Comparison of ENCODE assay signal across 8 mouse cellular contexts in genomic region chr7:30094646-30095429, GRCm38 (mm10). TPM values are rescaled to one million over a fixed set of nuclear protein-coding genes. Genes with fewer than 3 reads are reported as not detected.
DNase-seq lines count a peak whose midpoint lies in the region; ATAC-seq lines count a peak whose summit lies in the region.

Gene Zfp260, plus strand, starts transcription at chr7:30094777.

- H3K27me3 ChIP-seq in heart, embryonic 14.5 days (ENCODE audit: control insufficient read depth, insufficient read depth, low read length), result no peaks in the 10 kb centered on the region
- no peaks in the 10 kb centered on the region for H3K27me3 ChIP-seq in liver, embryonic 13.5 days
- no peaks in the 10 kb centered on the region for H3K27me3 ChIP-seq in stomach, embryonic 16.5 days (ENCODE audit: control insufficient read depth, insufficient read depth, low read length)

- no peaks in the 10 kb centered on the region for H3K9me3 ChIP-seq in heart, embryonic 14.5 days (ENCODE audit: control insufficient read depth, low read length)
- no peaks in the 10 kb centered on the region for H3K9me3 ChIP-seq in liver, embryonic 13.5 days (replicated peaks)
- no peaks in the 10 kb centered on the region for H3K9me3 ChIP-seq in stomach, embryonic 16.5 days (replicated peaks; ENCODE audit: control insufficient read depth, low read length)

- H3K9ac ChIP-seq in heart, embryonic 14.5 days (ENCODE audit: low read length), result peak within 1 kb of the TSS; percentile 85
- H3K9ac ChIP-seq in liver, embryonic 13.5 days, result peak within 1 kb of the TSS; percentile 79
- H3K9ac ChIP-seq in stomach, embryonic 16.5 days (ENCODE audit: low read length), result peak within 1 kb of the TSS; percentile 92

- peak within 1 kb of the TSS; percentile 61 to 91 for H3K4me3 ChIP-seq in heart, embryonic 14.5 days (ENCODE audit: control insufficient read depth in 1 of 2, insufficient read depth in 1 of 2, low read depth in 1 of 2, low read length in 2 of 2)
- H3K4me3 ChIP-seq in liver, embryonic 13.5 days (replicated peaks), result peak within 1 kb of the TSS; percentile 74
- H3K4me3 ChIP-seq in stomach, embryonic 16.5 days (replicated peaks; ENCODE audit: low read length), result peak within 1 kb of the TSS; percentile 80

- WGBS in heart, embryonic 14.5 days, result under 1% methylated on average over 26 of the region's 26 CpGs
- WGBS in liver, embryonic 13.5 days (ENCODE audit: insufficient replicate concordance), result under 1% methylated on average over 26 of the region's 26 CpGs
- whole genome bisulfite sequencing in stomach, embryonic 16.5 days, result under 1% methylated on average over 26 of the region's 26 CpGs

- H3K4me1 ChIP-seq in heart, embryonic 14.5 days (ENCODE audit: control insufficient read depth in 2 of 2, insufficient read depth in 2 of 2, low read length in 2 of 2), result peaks cover 4 to 21% of the 10 kb centered on the region in 2 experiments; a peak in 2 of 4 replicates
- H3K4me1 ChIP-seq in liver, embryonic 13.5 days (replicated peaks), result peaks cover 50% of the 10 kb centered on the region
- peaks cover 11% of the 10 kb centered on the region; the same call in 1 of the 2 replicates for H3K4me1 ChIP-seq in stomach, embryonic 16.5 days (ENCODE audit: control insufficient read depth, insufficient read depth, low read length)

- H3K27ac ChIP-seq in heart, embryonic 14.5 days (replicated peaks in 1 of 2; ENCODE audit: control insufficient read depth in 1 of 2, insufficient read depth in 1 of 2, low read depth in 2 of 2, low read length in 2 of 2), result peak within 1 kb of the TSS; percentile 95 to 98
- H3K27ac ChIP-seq in liver, embryonic 13.5 days, result peak within 1 kb of the TSS; percentile 82
- peak within 1 kb of the TSS; percentile 99 for H3K27ac ChIP-seq in stomach, embryonic 16.5 days (ENCODE audit: low read length)

- H3K4me2 ChIP-seq in heart, embryonic 14.5 days (ENCODE audit: low read length), result peak within 1 kb of the TSS; percentile 64
- peak within 1 kb of the TSS; percentile 81 for H3K4me2 ChIP-seq in liver, embryonic 13.5 days
- H3K4me2 ChIP-seq in stomach, embryonic 16.5 days (ENCODE audit: low read depth, low read length), result peak within 1 kb of the TSS; percentile 85

- peak; percentile 66 for DNase-seq in c-Kit-negative CD71-positive TER-119-positive erythroid progenitor cells, embryonic 14.5 days (ENCODE audit: low read depth, low spot score)
- DNase-seq in fibroblast of lung, adult 2 months (ENCODE audit: low read depth), result peak; percentile 90
- peak; percentile 94 for DNase-seq in kidney, postnatal 14 days
- DNase-seq in liver, embryonic 13.5 days, result peak; percentile 76
- DNase-seq in neural tube, embryonic 10.5 days (ENCODE audit: extremely low spot score, low spot score), result peak; percentile 93

- H3K36me3 ChIP-seq in heart, embryonic 14.5 days (ENCODE audit: control insufficient read depth, insufficient read depth, low read length), result peaks cover 15% of the 10 kb centered on the region
- peaks cover 3% of the 10 kb centered on the region; the same call in 1 of the 2 replicates for H3K36me3 ChIP-seq in liver, embryonic 13.5 days
- peaks cover 6% of the 10 kb centered on the region; the same call in 1 of the 2 replicates for H3K36me3 ChIP-seq in stomach, embryonic 16.5 days (ENCODE audit: control insufficient read depth, insufficient read depth, low read length)

- peak; percentile 45 for ATAC-seq in CD4-positive, CD25-positive, alpha-beta regulatory T cell, adult 4 months
- ATAC-seq in heart, embryonic 14.5 days (ENCODE audit: insufficient number of reproducible peaks, insufficient read depth, low FRiP score, low read depth), result peak; percentile 74
- ATAC-seq in liver, embryonic 13.5 days (ENCODE audit: low read depth), result peak; percentile 69
- ATAC-seq in stomach, embryonic 16.5 days (ENCODE audit: insufficient read depth, low FRiP score), result peak; percentile 82

RNA-seq across cellular contexts. Expression of gene Zfp260, which starts in this region (rescaled TPM):
- polyA plus RNA-seq in CD4-positive, CD25-positive, alpha-beta regulatory T cell, adult 4 months (2017; shearing (Covaris generic)), result 10 to 100 TPM; 74.8 to 96.0 TPM
- polyA plus RNA-seq in heart, embryonic 14.5 days (2014; fragmentation: Nextera tagmentation; extraction: Ambion mirVana), result 85.2 and 91.3 TPM in 2 replicates
- 12.7 and 18.3 TPM in 2 replicates for polyA plus RNA-seq in liver, embryonic 13.5 days (2015; fragmentation: Nextera tagmentation; extraction: Ambion mirVana)
- polyA plus RNA-seq in stomach, embryonic 16.5 days (2015; fragmentation: Nextera tagmentation; extraction: Ambion mirVana), result 96.5 and 108 TPM in 2 replicates

Comparison
In these comparisons a context has a peak if more than half of its experiments do, and no peak if none do; other contexts are left out.
1. Peak in every context shown above with its lines: DNase-seq, ATAC-seq, H3K4me3 ChIP-seq and H3K27ac ChIP-seq.